Mouse (Mus musculus) granulocyte monocyte progenitor cell, adult 5-6 weeks (primary cell): ENCODE results near the gene Dlx3. TPM values are rescaled to one million over a fixed set of nuclear protein-coding genes. Genes with fewer than 3 reads are reported as not detected.
A peak's percentile ranks its signal among the peaks of the same experiment; 100 is the strongest.

Experiments used
- ATAC-seq: replicated peaks from 2 replicates; pipeline ENCODE4 v1.8.0; 2016; ENCODE audit warnings: mild to moderate bottlenecking, moderate TSS enrichment, inconsistent platforms; ENCODE audit not compliant: poor library complexity, severe bottlenecking
- total RNA-seq, 2 experiments: library from RNA; stranded (forward) in 1 of 2; stranded (reverse) in 1 of 2; fragments of 200-712, 200-1000 nt in 1 of 2; fragments of >200 nt in 1 of 2; fragmentation: Nextera tagmentation in 1 of 2; gene quantifications; 2 replicates each; pipeline ENCODE4 v1.2.3; 2014 to 2017

Gene Dlx3
- total RNA-seq, 2 experiments from 2014 or later: not detected

DNA sequence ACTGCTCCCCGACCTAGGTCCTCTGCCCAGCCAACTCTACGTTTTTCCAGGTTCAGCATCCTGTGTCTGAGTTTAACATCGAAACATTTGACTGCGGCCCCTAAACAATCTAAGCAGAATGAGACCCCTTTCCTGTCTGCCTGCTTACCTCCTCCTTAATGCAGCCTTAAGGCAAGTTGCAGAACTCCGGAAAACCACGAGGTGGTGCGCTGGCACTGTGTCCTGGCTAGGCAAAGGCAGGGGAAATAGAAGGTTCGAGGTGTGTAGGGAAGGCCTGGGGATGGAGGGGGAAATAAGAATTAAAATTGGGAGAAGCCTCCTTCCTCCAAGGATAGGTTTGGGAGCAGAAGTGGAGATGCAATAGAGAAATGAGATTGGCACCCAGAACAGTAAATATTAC is 1.4 kb upstream of the Dlx3 start:
- ATAC-seq: peak; percentile 38; the same call in 1 of the 2 replicates

- ATAC-seq: no peak
Observed at GRCm38 (mm10) chr11:95120633-95121020, 708 bp downstream of the Dlx3 start.

DNA sequence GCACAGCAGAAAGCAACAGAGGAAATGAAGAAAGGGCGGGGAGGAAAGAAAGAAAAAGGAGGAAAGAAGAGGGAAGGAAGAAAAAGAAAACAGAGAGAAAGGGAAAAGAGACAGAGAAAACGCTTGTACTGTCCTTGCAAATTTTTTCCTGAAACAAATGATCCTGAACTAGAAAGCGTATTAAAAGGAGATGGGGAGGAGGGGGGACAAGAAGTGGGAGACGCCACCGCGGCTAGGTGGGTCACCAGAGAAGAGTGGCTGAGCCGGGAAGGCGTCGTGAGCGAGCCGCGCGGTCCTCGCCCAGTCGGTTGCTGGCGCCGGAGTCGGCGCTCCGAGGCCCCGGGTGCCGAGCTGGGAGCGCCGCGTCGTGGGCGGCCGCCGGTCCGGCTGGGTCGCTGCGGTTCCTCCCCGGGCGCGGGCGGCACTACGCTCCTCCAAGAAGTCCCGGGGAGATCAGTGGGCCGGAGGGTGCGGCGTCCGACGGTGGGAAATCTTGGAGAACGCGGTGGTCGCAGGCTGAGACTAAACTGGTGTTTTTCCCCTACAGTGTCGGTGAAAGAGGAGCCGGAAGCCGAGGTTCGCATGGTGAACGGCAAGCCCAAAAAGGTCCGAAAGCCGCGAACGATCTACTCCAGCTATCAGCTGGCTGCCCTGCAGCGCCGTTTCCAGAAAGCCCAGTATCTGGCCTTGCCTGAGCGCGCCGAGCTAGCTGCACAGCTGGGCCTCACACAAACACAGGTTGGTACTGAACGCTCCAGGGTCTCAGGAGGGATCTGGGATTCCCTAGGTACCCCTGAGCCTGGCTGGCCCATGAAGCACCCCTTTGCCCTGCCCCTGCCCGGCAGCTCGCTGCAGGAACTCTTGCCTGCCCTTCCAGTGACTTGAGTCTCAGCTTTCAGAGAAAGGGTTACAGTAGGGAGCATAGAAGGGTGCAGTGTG is 1.5 kb downstream of the Dlx3 start:
- no peak for ATAC-seq

- no peak for ATAC-seq
Observed at GRCm38 (mm10) chr11:95122100-95122489, 2.2 kb downstream of the Dlx3 start.

- ATAC-seq: no peak
Observed at GRCm38 (mm10) chr11:95125366-95125948, 5.5 kb downstream of the Dlx3 start.

GRCm38 (mm10) chr11:95126272-95127245 is 6.6 kb downstream of the Dlx3 start:
- ATAC-seq: peak; percentile 48

DNA sequence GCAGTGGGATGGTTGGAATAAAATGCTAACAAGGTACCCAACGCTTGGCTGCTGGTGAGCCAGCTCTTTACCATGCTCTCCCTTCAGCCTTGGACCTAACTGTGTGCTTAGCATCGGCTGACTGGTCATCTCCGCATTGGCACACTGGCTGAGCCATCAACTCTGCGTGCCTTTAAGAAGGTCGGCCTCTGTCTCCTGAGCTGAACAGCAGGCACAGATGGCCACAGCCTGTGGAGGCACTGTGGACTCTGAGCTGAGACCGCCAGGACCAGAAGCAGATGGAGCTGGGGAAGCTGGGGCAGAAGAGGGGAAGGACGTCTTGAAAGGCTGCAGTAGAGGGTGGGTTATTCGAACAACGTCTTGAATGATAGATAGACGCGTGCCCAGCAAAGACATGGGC is 8.4 kb downstream of the Dlx3 start:
- no peak for ATAC-seq

- no peak for ATAC-seq
Observed at GRCm38 (mm10) chr11:95130668-95131252, 10.8 kb downstream of the Dlx3 start.

GRCm38 (mm10) chr11:95133321-95133720 is 13.4 kb downstream of the Dlx3 start:
- ATAC-seq: peak; percentile 77

- ATAC-seq: no peak
Observed at GRCm38 (mm10) chr11:95137281-95137680, 17.4 kb downstream of the Dlx3 start.

DNA sequence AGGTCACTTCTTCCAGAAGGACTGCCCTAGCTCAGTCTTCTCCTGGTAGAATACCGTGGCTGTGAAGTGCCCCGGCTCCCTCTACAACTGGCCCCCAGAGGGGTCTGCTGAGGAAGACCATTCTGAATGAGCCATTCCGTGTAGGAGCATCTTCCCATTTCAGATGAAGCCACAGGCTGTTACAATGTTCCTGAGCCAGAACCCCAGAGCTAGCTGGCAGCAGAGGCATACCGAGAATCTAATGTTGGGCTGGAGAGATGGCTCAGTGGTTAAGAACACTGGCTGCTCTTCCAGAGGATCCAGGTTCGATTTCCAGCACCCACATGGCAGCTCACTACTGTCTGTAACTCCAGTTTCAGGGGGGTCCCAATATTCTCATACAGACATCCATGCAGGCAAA is 20.0 kb downstream of the Dlx3 start:
- ATAC-seq: no peak

DNA sequence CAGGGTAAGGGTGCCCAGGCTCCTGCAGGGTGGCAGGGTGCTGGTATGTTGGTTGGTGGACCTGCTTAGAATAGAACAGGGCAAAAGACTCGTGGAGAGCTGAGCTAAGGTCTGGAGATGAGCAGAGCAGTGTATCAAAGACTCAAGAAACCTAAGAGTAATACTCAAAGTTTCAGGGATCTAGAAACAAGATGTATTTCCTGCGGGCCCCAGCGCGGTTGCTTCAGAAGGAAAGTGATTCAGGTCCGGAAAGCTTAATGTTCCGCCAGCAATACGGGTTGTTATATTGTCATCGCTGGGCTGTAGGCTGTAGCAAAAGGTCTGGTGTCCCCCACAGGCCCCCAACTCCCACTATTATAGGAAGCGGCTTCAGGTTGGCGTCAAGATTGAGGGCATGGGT is 22.3 kb downstream of the Dlx3 start:
- no peak for ATAC-seq

DNA sequence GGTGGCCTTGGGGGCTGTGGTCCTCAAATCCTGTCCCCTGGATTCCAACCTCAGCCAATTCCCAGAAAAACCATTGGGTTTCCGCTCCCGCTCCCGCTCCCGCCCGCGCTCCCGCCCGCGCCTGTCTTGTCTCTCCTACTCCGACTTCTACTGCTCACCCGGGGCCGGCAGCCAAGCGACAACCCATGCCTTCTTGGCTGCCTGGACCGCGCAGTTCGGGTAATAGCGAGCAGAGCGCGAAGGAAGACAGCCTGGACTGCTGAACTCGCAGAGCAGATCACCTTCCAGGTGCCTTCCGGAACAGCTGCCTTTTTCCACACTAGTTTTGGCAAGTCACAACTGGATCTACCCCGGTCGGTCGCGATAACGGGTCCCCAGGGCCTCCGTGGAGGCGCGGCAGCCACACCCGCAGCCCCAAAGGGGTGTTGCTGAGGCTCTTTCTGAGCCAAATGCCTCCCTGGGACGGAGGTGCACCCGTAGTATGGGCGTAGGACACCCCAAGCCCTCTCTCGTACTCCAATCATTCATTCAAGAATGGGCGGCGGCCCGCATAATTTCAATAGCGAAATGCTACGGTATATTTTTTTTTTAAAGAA is 23.2 kb downstream of the Dlx3 start:
- ATAC-seq: no peak

- ATAC-seq: no peak
Observed at GRCm38 (mm10) chr11:95143663-95144062, 23.7 kb downstream of the Dlx3 start.

GRCm38 (mm10) chr11:95144091-95144945 is 24.4 kb downstream of the Dlx3 start:
- no peak for ATAC-seq

DNA sequence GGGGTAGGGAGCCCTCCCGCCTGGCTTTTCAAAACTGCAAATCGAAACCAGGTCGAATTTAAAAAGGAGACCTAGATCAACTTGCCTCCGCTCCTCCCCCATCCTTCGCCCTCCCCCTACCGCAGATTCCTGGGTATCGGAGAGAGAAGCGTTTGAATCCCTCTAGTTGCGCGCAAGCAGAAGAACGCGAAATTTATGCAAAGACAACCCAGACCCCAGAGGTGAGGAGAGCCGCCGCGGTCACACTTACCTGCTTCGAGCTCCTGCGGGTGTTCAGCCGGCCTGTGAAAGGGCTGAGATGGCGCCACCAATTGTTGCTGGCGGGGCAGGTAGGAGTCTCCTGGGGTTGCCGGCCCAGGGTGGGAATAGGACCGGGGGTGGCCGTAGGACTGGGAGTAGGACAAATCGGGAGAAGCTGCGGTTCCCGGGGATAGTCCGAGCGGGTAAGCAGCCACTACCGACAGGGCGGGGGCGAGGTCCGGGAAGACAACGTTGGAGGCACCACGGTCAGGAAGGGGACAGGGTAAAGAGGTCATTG is 25.1 kb downstream of the Dlx3 start:
- ATAC-seq: no peak

- peak; percentile 93 for ATAC-seq
Observed at GRCm38 (mm10) chr11:95145851-95146403, 26.0 kb downstream of the Dlx3 start, which contains the start of gene Dlx4. Gene Dlx4, minus strand, starts transcription at chr11:95146263.

GRCm38 (mm10) chr11:95148754-95149153 is 28.8 kb downstream of the Dlx3 start:
- ATAC-seq: no peak
